Mouse (Mus musculus) neutrophil, adult 5-6 weeks (primary cell): Measurements from ENCODE around the gene Cldn11. TPM values are rescaled to one million over a fixed set of nuclear protein-coding genes. Genes with fewer than 3 reads are reported as not detected.

Source experiments
- total RNA-seq: library from RNA; stranded (forward); fragments of 200-1000 nt; gene quantifications from 2 replicates; pipeline ENCODE4 v1.2.3, GENCODE M21; 2017

Gene Cldn11
- total RNA-seq, 1 experiment from 2014 or later = not detected

Other genes with a start within 250 kb of the Cldn11 start
- 47.1 and 47.6 TPM in 2 replicates for gene Phc3, start 180.5 kb upstream of the Cldn11 start, total RNA-seq
- gene Prkci, start 154.2 kb upstream of the Cldn11 start, total RNA-seq = 10.9 and 14.2 TPM in 2 replicates
- 80.4 and 87.1 TPM in 2 replicates for gene Skil, start 54.9 kb upstream of the Cldn11 start, total RNA-seq
- not detected in 2 replicates for gene Slc7a14, start 160.5 kb downstream of the Cldn11 start, total RNA-seq